Mouse (Mus musculus): Measurements from ENCODE around the gene Xcr1.

DNA sequence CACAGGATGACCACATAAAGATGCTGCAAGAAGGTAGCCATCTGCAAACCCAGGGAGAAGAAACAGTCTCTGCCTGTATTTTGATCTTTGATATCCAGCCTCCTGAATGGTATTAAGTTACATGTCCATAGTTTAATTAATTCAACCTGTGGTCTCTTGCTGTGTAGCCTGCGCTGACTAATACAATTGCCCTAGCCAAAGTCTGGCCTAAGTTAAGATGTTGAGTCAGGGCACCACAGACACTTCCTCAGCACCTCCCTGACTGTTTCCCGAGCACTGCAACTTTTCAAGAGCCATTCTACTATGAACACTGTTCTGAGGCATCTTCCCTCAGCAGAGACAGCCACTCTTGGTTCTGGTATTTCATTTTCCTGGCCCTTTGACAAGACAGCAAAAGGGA is 43.2 kb downstream of the Xcr1 start:
- TF ChIP-seq CTCF (IDR thresholded peaks at IDR 0.05; ENCODE audit: borderline replicate concordance, extremely low read depth, insufficient read depth, insufficient read length) (no peak), POLR2A (IDR thresholded peaks at IDR 0.05; ENCODE audit: borderline replicate concordance, extremely low read depth, insufficient read depth, insufficient read length, poor library complexity, severe bottlenecking) (no peak)
